Mouse (Mus musculus) megakaryocyte progenitor cell, adult 5-6 weeks (primary cell): Measurements from ENCODE around the gene Glis1. TPM values are rescaled to one million over a fixed set of nuclear protein-coding genes. Genes with fewer than 3 reads are reported as not detected.
A peak's percentile ranks its signal among the peaks of the same experiment; 100 is the strongest.

Experiments used
- ATAC-seq: replicated peaks from 2 replicates; pipeline ENCODE4 v1.8.0; 2016; ENCODE audit warnings: mild to moderate bottlenecking, moderate TSS enrichment, inconsistent platforms; ENCODE audit not compliant: poor library complexity
- total RNA-seq, 2 experiments: library from RNA; stranded (forward) in 1 of 2; stranded (reverse) in 1 of 2; fragments of 157-497, 149-512 nt in 1 of 2; fragments of 200-1000 nt in 1 of 2; gene quantifications; 2 replicates each; pipeline versions ENCODE4 v1.2.3 to v1.2.4; 2015 to 2017

The Glis1 gene
- total RNA-seq, 2 experiments from 2014 or later = 0.05 TPM; not detected in 1

DNA sequence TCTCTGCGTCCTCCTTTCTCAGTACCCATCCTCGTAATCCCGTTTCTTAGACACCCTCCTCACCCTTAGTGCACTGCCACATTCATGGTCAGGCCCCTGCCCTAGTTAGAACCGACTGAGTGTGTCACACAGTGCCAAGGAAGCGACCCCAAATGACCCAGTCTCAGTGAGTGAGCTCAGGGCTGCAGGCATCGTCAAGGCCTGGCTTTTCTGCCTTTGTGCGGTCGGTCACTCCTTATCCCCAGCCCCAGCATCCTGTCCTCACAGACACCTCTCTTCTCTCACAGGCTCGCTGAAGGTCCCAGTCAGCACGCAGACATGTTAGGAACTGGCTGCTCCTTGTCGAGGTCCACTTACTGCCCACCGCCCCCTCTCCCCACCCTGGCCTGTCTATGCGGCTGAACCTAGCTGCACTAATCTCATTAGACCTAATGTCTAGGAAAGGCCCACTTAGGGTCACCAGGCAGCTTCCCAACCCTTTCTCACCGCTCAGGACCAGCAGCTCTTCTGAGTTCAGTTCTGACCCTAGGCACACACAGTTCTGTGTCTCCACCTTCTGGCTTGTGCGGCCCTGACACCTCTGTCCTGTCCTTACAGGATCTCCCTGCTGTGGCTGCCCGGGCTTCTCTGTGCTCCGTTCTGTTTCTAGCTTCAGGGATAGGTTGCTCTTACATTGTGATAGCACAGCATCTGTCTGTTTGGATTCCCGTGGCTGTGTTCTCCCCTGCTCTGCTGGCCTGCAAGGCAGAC is 18.1 kb downstream of the Glis1 start:
- no peak for ATAC-seq

DNA sequence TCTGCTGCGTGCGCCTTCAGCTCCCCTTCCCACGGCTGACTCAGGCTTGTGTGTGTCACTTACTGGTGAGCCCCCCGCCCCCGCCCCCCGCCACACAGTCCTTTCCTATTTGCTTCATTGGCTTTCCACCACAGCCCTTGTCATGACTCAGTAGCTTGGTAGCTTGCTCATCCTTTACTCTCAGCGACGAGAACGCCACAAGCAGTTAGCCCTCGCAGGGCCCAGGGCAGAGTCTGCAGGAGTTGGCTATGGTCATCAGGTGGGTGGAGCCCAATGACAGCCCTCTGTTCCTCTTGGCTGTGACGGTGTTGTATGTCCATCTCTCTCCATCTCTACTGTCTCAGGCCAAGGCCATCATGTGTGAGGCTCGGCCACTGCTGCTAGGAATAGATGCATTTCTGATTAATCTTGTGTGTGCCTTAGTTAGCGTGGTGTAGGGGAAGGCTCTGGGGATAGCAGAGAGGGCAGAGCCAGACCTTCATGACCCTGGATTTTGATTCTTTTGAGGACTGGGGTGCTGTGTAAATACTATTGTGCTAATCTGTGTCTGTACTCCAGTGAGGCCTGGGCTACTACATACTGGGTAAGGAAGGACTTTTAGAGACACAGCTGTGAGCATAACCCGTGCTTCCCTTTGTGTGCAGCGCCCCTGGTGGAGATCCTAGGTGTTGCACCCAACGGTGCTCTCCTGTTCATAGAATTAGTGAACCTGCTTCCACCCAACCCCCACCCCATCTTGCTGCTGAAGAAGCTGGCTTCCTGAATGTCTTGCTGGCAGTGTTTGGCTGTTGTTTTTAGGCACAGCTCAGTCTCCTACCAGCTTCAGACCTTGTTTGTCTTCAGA is 19.0 kb downstream of the Glis1 start:
- ATAC-seq = peak; percentile 91

DNA sequence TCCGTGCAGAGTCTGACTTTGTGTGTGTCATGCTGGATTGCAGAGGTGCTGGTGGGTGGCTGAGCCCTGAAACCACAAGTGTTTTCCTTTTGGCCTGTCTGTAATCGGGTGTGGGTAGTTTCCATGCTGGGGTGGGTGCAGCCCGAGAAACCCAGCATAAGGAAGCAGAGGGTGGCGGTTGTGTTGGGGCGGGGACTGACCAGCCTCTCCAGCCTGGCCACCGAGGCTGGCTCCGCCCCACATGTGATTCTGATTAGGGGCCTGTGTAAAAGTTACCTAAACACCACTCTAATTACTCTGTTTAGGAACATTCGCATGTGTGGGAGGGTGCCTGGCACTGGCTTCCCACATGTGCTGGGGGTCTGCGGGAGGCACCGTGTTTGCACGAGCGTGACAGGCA is 23.2 kb downstream of the Glis1 start:
- peak; percentile 69 for ATAC-seq

DNA sequence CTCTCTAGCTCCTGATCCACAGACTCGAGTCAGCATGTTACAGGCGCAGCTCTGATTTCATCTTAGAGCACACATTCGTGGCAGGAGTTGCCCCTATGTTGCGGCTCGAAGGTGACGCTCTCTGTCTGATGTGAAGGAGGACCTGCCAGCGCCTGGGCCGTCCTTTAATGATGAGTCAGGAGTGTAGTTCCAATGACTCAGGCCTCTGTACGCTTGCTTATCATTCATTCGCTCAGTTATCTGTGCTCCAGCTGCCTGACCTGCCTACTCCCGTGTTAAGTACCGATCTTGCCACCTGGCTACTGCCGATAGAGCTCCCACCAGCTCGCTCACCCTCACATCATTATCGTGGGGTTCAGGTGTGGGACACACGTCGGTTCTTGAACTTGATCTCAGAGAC is 24.5 kb downstream of the Glis1 start:
- ATAC-seq = peak; percentile 60

DNA sequence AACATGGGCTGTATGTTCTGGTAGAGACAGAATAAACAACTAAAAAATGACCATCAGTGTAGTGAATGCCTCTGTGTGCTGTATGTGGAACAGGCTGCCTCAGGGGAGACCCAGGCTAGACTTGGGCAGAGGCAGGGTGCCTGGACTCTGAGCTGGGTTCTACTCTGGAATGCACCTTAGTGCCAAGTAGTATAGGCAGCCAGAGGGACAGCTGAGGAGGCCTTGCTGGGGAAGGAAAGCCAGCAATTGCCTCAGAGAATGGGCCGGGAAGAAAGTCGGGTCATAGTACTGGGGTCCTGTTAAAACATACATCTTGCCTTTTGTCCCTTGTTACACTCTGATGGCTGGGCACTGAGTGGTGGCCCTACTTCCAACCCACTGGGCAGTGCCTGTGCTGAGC is 25.1 kb downstream of the Glis1 start:
- ATAC-seq = no peak

DNA sequence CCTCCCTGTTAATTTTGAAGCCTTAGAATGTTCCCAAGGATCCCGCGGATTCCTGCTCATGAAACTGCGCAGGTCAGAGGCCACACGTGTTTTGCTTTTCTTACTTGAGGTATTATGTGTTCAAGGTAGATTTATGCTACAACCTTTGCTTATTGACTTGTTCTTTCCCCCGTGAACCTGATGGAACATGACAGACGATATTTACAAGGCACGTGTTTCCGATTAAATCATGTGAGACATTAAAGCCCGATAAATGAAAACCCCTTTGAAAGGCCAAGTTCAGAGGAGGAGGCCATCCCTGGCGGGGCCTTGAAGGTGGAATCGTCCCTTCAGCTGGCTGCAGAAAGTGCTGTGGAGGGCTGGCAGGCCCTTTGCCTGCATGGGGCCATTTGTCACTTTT is 26.1 kb downstream of the Glis1 start:
- ATAC-seq = no peak

DNA sequence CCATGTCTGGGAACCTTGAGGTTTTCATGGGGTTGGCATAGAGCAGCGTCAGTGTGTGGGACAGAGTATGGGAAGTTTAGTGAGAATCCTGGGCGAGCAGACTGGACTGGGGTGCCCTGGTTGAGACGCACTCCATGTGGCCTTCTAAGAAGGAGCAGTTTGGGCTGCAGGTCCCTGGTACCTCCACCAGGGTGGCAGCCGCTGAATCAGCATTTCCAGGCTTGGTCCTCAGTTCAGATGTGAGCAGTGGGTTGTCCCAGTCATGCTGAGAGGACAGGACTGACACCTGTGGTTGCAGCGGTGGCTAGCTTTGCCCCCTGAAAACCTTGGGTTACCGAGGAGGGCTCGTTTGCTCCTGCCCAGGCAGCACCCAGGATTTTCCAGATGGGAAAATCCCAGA is 33.4 kb downstream of the Glis1 start:
- ATAC-seq = 0 out of 2 replicates have a peak, but pooled peaks have one; percentile 29

DNA sequence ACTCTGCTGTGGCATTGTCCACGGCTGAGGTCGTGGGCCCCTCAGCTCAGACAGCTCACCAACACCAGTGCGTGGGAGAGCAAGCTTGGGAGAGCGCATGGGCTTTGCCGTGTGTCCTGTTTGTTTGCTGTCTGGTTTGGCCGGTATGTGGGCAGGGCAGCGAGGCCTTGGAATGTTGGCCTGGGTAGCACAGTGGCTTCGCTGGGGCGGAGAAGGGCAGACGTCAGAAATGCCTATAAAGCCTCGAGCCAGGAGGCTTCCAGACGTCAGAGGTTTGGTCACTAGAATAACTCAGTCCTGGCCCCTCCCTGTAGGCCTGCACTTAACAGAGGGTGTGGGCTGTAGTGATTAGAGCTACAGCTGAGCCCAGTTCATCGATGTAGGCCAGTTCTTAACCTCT is 33.9 kb downstream of the Glis1 start:
- no peak for ATAC-seq

DNA sequence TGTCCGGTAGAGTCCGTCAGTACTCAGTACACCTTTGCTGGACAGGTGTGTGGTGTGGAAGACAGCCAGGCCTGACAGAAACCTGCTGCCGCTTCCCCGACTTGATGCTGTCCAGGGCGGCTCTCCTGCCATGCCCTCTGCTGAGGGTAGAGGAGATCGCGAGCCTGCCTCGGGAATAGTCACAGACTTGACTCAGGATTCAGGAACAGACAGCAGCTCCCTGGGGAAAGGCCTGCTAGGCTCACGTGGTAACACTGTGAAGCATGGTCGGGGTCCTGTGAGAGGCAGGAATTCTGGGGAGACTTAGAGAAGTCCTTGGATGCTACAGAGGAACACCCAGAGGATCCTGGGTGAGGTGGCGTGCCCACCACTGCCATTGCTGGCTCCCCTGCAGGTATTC is 34.4 kb downstream of the Glis1 start:
- no peak for ATAC-seq

DNA sequence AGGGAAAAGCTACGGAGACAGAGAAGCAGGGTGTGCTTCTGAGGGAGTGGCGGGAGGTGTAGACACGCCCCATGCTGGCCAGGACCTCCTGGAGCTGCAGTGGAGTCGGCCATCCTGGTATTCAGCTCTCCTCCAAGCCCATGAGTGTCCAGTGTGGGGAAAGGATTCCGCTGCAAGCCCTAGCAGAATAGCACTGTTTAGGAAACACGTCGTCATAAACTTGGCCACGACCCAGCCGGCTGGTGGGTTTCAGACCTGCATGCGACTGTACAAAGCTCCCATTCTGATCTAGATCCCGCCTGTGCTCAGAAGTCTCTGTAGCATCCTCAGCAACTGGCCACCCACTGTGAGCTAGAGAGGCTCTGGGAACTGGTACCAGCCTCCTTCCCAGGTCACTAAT is 41.9 kb downstream of the Glis1 start:
- ATAC-seq = no peak

DNA sequence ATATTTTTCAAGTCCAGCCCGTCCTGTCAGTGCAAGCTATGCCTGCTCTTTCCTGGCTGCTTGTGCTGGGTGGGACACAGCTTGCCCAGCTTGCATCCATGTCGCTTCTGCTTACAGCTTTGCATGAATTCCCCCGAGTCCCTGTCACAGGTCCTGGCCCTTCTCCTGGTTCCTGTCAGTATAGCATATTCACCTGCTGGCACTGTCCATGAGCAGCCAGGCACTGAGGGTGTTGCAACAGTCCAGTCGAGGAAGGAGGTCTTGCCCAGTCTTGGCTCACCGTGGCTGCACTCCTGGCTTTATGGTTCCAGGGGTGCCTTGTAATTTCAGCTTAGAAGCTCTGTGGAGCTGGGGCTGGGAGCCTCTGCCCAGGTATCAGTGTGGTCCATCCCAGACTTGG is 44.6 kb downstream of the Glis1 start:
- no peak for ATAC-seq

DNA sequence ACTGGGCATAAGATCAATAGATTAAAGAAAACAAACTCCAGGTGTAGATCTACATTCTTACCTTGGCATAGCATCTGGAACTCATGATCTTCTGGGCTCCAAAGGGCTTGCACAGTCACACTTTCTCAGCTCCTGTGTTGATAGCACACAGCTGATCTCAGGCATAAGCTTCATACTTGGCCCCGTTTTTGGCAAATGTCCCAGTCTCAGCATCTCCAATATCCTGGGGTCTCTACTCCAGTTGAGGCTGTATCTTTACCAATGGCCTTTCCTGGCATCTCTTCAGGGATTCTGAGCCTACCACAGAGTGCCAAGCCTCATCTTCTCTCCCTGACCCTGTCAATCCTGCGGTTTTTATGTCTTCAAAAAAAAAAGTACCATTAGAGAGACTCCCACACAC is 48.1 kb downstream of the Glis1 start:
- no peak for ATAC-seq

DNA sequence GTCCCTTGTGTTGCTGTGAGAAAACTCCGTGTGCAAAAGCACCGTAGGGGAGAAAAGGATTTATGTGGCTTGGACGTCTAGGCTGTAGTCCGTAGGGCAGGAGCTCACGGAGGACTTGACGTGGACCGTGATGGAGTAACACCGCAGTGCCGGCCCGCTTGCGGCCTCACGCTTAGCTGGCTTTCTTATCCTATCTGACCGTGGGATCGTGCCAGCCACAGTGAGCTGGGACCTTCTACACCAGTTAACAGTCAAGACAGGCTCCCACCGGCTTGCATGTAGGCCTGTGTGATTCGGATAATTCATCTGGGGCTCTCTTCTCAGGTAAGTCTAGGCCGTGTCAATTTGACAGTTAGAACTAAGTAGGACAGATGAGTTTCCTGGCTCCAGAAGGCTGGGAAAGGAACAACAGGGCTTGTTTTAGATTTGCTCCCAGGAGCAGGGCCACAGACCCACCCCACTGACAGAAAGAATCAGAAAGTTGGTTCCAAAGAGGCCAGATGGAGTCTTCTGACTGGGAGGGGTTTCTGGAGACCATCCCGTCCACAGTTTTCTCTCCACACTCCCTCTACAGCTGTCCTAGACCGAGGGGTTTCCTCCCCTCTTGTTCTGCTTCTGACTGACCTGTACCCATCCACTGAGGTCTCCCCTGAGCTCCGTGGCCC is 49.3 kb downstream of the Glis1 start:
- ATAC-seq = no peak

DNA sequence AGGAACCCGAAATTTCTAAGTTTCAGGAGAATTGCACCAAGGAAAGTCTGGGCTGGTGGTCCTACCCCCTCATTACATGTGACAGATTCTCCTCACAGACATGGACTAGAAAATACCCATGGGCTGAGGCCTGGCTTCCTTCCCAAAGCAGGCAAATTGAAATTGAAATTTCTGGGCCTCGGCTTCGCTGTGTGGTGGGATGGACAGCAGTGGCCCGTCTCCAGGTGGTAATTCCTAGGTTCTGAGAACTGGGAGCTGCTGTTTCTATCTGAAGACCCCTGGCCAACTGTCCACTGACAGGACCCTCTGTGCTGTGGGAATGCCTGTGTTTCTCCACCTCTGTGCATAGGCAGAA is 49.8 kb downstream of the Glis1 start:
- no peak for ATAC-seq

DNA sequence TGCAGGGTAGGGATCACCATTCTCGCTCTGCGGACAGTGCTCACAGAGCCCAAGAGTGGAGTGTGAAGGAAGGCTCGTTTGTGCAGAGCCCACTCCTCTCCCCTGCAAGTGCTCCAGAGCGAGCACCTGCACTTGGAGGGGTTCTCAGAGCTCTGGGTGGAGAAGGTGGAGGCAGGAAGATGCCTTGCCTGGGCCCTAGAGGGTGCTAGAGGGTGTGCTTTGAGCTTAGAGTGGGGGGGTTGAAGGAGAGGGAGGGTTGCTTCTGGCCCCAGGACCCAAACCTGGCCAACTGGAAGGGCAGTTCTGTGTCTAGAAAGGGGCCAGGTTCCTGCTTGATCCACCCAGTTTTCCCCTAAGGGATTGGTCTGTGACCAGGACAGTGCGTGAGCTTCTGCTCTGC is 51.5 kb downstream of the Glis1 start:
- ATAC-seq = 0 out of 2 replicates have a peak, but pooled peaks have one; percentile 31

DNA sequence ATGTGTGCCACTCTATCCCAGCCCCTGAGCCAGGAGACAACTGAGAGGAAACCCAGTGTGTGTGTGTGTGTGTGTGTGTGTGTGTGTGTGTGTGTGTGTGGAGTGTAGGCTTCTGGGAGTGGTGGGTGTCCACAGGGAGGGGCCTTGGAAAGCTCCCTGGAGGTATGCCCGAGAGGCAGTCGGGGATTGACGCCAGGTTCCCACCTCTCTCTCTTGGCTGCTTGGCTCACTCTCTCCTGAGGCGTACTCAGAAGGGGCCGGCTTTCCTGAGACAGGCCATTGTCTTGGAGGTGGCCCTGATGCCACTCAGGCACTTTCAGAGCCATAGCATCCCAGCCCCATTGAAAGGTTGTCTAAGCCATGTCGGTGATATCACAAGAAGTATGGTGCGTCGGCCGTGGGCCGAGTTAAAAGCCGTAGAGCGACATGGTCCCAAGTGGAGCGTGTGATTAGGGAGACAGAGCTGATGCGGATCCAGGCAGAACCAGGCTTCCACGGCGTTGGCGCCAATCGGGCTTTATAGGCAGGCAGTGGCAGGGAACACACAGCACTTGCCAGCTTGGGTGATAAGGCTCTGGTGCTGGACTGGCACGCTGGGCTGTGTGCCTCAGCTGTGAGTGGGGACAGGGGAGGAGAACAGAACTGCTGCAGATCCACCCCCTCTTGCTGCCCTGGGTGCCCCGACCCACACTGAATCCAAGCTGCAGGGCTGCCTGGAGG is 54.9 kb downstream of the Glis1 start:
- no peak for ATAC-seq

DNA sequence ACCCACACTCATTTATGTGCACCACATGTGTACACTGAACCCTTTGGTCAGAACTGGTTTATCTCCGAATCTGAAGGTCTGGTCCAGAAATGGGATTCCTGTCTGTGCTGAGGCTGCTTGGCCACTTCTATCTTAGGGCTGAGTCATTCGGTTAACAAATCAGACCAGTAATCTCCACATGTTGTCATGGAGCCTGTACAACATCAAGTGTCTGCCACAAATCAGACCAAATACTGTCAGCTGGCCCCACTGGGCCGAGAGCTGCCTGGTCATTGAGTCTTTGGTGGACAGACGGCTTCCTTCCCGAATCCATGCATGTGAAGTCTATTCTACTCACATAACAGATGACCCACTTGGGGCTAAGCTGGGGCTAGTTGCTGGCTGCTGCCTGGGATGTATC is 58.6 kb downstream of the Glis1 start:
- no peak for ATAC-seq

DNA sequence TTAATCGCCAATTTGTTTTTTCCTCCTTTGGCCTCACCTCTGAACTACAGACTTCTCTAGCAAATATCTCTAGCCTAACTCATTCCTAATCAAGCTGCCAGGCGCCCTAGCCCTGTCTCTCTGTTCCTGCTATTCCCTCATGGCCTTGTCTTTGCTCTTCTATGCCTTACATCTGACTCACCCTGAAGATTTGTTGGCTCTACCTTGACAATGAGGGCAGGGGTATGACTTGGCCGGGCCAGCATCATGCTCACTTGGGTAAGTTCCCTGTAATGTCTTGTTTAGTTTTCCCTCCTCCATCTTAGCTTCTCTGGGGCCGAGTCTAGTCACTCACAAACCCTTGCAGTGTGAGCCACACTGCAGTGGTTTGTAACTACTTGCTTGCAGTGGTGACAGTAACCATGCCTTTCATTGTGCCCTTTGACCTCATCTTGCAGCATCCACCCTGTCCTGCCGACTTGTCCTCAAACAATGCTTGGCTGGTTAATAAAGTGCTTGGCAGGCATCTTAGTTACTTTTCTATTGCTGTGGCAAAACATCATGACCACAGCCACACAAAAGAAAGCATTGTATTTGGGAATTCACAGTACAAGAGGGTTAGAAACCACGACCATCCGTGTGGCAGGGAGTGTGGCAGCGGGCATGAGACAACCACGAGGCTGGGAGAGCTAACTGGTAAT is 61.5 kb downstream of the Glis1 start:
- no peak for ATAC-seq

DNA sequence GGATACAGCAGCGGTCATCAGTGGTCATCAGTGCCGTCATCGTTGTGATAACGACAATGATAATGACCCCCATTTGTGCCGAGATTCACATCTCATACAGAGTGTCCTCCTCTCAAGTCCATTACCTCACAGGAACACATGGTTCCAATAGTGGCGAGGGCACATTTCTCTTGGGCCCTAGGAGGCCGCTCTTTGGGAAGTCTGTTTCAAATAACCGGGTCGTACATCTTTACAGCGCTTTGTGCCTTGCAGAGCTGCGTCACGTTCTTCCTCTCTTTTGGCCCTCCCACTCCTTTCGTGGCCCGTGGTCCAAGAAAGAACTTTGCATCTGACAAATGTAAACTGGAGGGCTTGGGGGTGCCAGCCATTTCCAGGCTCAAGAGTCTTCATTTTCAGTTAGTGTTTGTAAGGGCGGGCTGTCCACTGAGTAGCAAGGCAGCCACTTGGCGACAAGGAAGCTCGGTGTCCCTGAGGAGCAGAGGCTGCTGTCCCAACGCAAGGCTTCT is 63.1 kb downstream of the Glis1 start:
- no peak for ATAC-seq

DNA sequence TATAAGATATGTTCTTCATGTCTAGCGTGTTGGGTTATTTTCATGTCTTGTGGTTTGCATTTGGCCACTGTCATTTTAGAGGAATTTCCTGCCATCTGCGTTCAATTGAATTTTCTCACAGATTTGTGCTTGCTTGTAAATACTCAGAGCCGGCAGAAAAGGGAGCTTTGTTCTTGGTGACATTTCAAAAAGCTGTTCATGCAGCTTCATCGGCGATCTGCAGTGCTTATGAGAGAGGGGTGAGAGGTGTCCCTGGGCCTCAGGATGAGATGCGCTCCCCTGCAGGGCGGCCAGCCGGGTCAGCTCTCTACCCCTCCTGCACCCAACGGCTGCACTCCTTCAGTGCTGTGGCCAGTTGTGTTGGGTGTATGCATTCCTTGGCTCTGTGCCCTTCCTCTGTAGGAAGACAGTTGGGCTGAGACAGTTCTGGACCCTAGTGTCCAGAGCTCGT is 68.2 kb downstream of the Glis1 start:
- no peak for ATAC-seq
